Mouse (Mus musculus) c-Kit-negative CD71-positive TER-119-positive erythroid progenitor cells, embryonic 14.5 days (primary cell): Measurements from ENCODE around the gene Foxm1.

Source experiments
- DNase-seq: peaks from one replicate; pipeline ENCODE4 v3.0.0-alpha.2; 2013; ENCODE audit warnings: low read depth, low spot score

Foxm1 gene

DNA sequence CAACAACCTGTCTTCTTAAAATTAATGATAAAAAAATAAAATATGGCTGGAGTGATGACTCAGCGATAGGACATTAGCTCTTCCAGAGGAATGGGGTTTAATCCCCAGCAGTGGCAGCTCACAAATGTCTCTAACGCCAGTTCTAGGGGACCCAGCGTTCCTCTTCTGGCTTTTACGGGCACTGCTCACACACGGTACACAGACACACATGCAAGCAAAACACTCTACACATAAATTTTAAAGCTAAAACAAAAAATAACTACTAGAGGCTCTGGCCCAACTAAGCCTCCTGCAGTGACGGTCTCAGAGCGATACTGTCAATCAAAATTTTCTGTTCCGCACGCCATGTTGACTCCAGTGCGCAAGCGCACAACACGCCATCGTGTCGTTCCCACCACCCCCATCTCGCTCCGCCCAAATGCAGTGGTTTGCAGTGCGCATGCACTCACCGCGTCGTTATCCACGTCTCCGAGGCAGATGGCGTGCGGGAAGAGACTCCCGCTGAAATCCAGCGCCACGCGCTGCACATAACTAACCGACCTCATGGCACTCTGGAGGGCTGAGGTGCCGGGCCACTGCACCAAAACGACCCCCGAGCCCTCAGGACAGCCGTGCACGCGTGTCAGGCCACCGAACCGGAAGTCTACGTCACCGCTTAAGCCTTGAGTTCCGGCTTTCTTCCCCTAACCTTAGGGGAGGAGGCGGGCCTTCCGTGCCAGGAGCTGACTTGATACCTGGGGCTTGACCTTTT lies 61.7 kb downstream of the Foxm1 start, which contains the start of gene Itfg2:
Gene Itfg2, minus strand, starts transcription at position 663 of the 751 bp plus-strand sequence.
- peak; percentile 94 for DNase-seq

DNA sequence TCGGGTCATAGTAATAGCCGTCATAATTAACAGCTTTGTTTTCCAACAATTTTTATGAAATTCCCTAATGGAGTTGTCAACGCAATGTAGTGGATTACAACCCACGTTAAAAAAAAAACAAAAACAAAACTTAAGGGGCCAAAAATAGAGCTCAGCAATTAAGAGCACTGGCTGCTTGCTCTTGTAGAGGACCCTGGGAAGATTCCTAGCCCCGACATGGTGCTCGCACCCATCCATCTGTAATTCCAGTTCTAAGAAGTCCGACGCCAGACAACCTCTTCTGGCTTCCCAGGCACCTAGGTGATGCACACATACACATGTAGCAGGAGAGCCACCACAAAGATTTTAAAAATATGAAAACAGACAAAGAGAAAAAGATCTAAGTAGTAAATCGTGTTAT lies 62.3 kb downstream of the Foxm1 start:
- DNase-seq = no peak
